Mouse (Mus musculus) WW6 (cell line): Measurements from ENCODE around the gene Vmn1r199.
"Not testable (repeated sequence)": the region's sequence is repeated elsewhere in the genome, so short reads cannot be mapped to it uniquely, and the experiment has no call there.

Experiments
- DNase-seq: peaks from one replicate; pipeline ENCODE4 v3.0.0-alpha.2; 2013; ENCODE audit warnings: low read depth, low spot score

Gene Vmn1r199

GRCm38 (mm10) chr13:22379518-22379917 lies at the start of gene Vmn1r199:
Gene Vmn1r199, plus strand, starts transcription at chr13:22379818.
- DNase-seq = no peak

GRCm38 (mm10) chr13:22333269-22333668 lies 46.3 kb upstream of the Vmn1r199 start:
- DNase-seq = no peak

DNA sequence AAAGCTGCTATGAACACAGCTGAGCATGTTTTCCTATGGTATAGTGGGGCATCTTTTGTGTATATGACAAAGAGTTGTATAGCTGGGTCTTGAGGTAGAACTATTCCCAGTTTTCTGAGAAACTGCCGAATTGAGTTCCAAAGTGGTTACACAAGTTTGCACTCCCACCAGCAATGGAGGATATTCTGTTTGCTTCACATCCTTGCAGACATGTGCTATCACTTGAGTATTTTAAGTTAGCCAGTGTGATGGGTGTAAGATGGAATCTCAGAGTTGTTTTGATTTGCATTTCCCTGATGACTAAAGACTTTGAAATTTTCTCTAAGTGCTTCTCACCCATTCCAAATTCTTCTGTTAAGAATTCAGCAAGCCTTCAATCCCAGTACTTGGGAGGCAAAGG lies 44.1 kb upstream of the Vmn1r199 start:
- no peak for DNase-seq

GRCm38 (mm10) chr13:22350064-22350463 lies 29.6 kb upstream of the Vmn1r199 start, which contains the start of gene Vmn1r198:
Gene Vmn1r198, plus strand, starts transcription at chr13:22350364.
- no peak for DNase-seq

GRCm38 (mm10) chr13:22350813-22351212 lies 28.8 kb upstream of the Vmn1r199 start:
- no peak for DNase-seq

- DNase-seq = not testable (repeated sequence)
Measured at GRCm38 (mm10) chr13:22381128-22381527, 1.5 kb downstream of the Vmn1r199 start.

- no peak for DNase-seq
Measured at GRCm38 (mm10) chr13:22383401-22383800, 3.8 kb downstream of the Vmn1r199 start.

GRCm38 (mm10) chr13:22387050-22387449 lies 7.4 kb downstream of the Vmn1r199 start:
- DNase-seq = no peak

DNA sequence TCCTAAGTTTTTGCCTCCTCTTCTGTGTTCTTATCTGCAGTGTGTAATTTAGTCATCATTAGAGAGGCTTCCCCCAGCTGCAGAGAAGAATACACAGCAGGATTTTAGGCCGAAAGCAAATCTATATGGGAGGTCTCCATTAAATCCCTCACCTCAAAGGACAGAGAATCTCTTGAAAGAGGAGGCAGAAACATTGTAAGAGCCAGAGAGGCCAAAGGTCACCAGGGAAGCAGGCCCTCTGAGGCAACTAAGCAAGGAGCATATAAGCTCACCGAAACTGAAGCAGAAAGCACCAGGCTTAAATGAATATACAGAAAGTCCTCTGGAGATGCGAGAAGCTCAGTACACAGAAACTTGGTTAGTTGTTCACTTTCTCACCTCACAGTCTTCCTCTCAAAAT lies 10.5 kb downstream of the Vmn1r199 start, which contains the start of gene Vmn1r200:
Vmn1r200 (plus strand) TSS at position 301 of the 400 bp plus-strand sequence.
- no peak for DNase-seq

DNA sequence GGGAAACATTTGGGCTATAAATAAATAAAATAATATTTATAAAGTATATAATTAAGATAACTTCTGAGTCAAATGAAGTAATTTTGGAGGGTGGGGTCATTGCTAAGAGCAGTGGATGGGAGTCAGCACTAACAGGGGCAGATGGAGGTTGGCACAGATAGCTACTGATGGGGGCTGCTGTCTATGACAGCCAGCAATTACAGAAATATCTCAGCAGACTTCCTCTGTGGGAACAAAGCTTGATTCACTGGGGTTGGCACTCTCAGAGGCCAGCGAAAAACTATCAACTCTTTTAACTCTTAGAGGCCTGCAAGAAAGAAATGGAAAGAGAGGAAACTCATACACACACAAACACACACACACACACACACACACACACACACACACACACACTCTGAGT lies 23.4 kb downstream of the Vmn1r199 start:
- no peak for DNase-seq
